Mouse (Mus musculus): ENCODE data around the gene E130308A19Rik. TPM values are rescaled to one million over a fixed set of nuclear protein-coding genes. Genes with fewer than 3 reads are reported as not detected.
A peak's percentile ranks its signal among the peaks of the same experiment; 100 is the strongest.

E130308A19Rik gene
- 10 to 100 TPM; 12.3 to 14.2 (median 13.2) TPM for total RNA-seq (2022)

GRCm38 (mm10) chr4:59625998-59626910 lies at the start of gene E130308A19Rik:
TSS of gene E130308A19Rik (plus strand) at chr4:59626211.
- peak; percentile 34 to 65 for DNase-seq (ENCODE audit: low spot score in 2 of 2)

- no peak for DNase-seq (ENCODE audit: low spot score in 2 of 2)
Observed at GRCm38 (mm10) chr4:59580495-59581281, 45.3 kb upstream of the E130308A19Rik start.

GRCm38 (mm10) chr4:59581314-59582185 lies 44.5 kb upstream of the E130308A19Rik start, which contains the start of gene Hsdl2:
TSS of gene Hsdl2 (plus strand) at chr4:59581563.
- DNase-seq (ENCODE audit: low spot score in 2 of 2), result peak; percentile 88 to 99

GRCm38 (mm10) chr4:59582186-59582585 lies 43.8 kb upstream of the E130308A19Rik start:
- DNase-seq (ENCODE audit: low spot score in 2 of 2), result no peak

- no peak for DNase-seq (ENCODE audit: low spot score in 2 of 2)
Observed at GRCm38 (mm10) chr4:59585097-59585496, 40.9 kb upstream of the E130308A19Rik start.

- no peak for DNase-seq (ENCODE audit: low spot score in 2 of 2)
Observed at GRCm38 (mm10) chr4:59587215-59587871, 38.7 kb upstream of the E130308A19Rik start.

- DNase-seq (ENCODE audit: low spot score in 2 of 2), result no peak
Observed at GRCm38 (mm10) chr4:59587872-59588226, 38.2 kb upstream of the E130308A19Rik start.

- no peak for DNase-seq (ENCODE audit: low spot score in 2 of 2)
Observed at GRCm38 (mm10) chr4:59594614-59595013, 31.4 kb upstream of the E130308A19Rik start.

- no peak for DNase-seq (ENCODE audit: low spot score in 2 of 2)
Observed at GRCm38 (mm10) chr4:59596556-59596955, 29.5 kb upstream of the E130308A19Rik start.

GRCm38 (mm10) chr4:59602704-59603103 lies 23.3 kb upstream of the E130308A19Rik start:
- DNase-seq (ENCODE audit: low spot score in 2 of 2), result no peak

- DNase-seq (ENCODE audit: low spot score in 2 of 2), result no peak
Observed at GRCm38 (mm10) chr4:59604892-59605291, 21.1 kb upstream of the E130308A19Rik start.

GRCm38 (mm10) chr4:59605501-59605900 lies 20.5 kb upstream of the E130308A19Rik start:
- no peak for DNase-seq (ENCODE audit: low spot score in 2 of 2)

- DNase-seq (ENCODE audit: low spot score in 2 of 2), result no peak
Observed at GRCm38 (mm10) chr4:59610411-59610810, 15.6 kb upstream of the E130308A19Rik start.

GRCm38 (mm10) chr4:59614986-59615385 lies 11.0 kb upstream of the E130308A19Rik start:
- no peak for DNase-seq (ENCODE audit: low spot score in 2 of 2)

GRCm38 (mm10) chr4:59619611-59620245 lies 6.3 kb upstream of the E130308A19Rik start:
- DNase-seq (ENCODE audit: low spot score in 2 of 2), result no peak

GRCm38 (mm10) chr4:59625676-59625997 lies 374 bp upstream of the E130308A19Rik start:
- peak in 1 of 2 experiments; percentile 9 for DNase-seq (ENCODE audit: low spot score in 2 of 2)

GRCm38 (mm10) chr4:59628255-59628654 lies 2.2 kb downstream of the E130308A19Rik start:
- no peak for DNase-seq (ENCODE audit: low spot score in 2 of 2)

GRCm38 (mm10) chr4:59629076-59629874 lies 3.3 kb downstream of the E130308A19Rik start:
- DNase-seq (ENCODE audit: low spot score in 2 of 2), result no peak

- no peak for DNase-seq (ENCODE audit: low spot score in 2 of 2)
Observed at GRCm38 (mm10) chr4:59630122-59630521, 4.1 kb downstream of the E130308A19Rik start.
